Mouse (Mus musculus) kidney, embryonic 16.5 days (tissue): ENCODE results near the gene Fanca. TPM values are rescaled to one million over a fixed set of nuclear protein-coding genes. Genes with fewer than 3 reads are reported as not detected.

Source experiments
- ATAC-seq: fragments of 200-750 bp; cut with Nextera tagmentation; 2 replicates; pipeline ENCODE4 v1.8.0; 2017; ENCODE audit warnings: moderate TSS enrichment; ENCODE audit not compliant: low FRiP score, low TSS enrichment
- H3K27ac ChIP-seq: fragments of 300-500 bp; sonication (generic); 2 replicates; pipeline ENCODE4 v1.5.1; 2014; ENCODE audit warnings: low read length
- H3K27me3 ChIP-seq: fragments of 300-500 bp; sonication (generic); 2 replicates; pipeline ENCODE4 v1.6.1; 2014; ENCODE audit warnings: low read length, control low read depth, mixed read lengths; ENCODE audit not compliant: insufficient read depth
- H3K36me3 ChIP-seq: fragments of 300-500 bp; sonication (generic); 2 replicates; pipeline ENCODE4 v1.6.1; 2014; ENCODE audit warnings: low read length, control low read depth, mixed read lengths; ENCODE audit not compliant: insufficient read depth
- H3K4me1 ChIP-seq: fragments of 300-500 bp; sonication (generic); 2 replicates; pipeline ENCODE4 v1.6.1; 2014; ENCODE audit warnings: low read length, control low read depth, mixed read lengths; ENCODE audit not compliant: insufficient read depth
- H3K4me2 ChIP-seq: fragments of 300-500 bp; sonication (generic); replicated peaks from 2 replicates; pipeline ENCODE4 v1.6.1; 2014; ENCODE audit warnings: low read depth, low read length
- H3K4me3 ChIP-seq: fragments of 300-500 bp; sonication (generic); 2 replicates; pipeline ENCODE4 v1.5.1; 2014; ENCODE audit warnings: mild to moderate bottlenecking, low read length
- H3K9ac ChIP-seq: fragments of 300-500 bp; sonication (generic); replicated peaks from 2 replicates; pipeline ENCODE4 v1.6.1; 2014; ENCODE audit warnings: low read length
- H3K9me3 ChIP-seq: fragments of 300-500 bp; sonication (generic); 2 replicates; pipeline ENCODE4 v1.6.1; 2016; ENCODE audit warnings: low read length, control low read depth
- WGBS: fragments of 180-500 bp; shearing (Covaris S2); extraction: QIAGEN DNeasy Blood & Tissue Kit; methylation state at CpG from one replicate; pipeline ENCODE4 v1.1.7; 2014; 5-methylcytosine and 5-hydroxymethylcytosine counted together
- polyA plus RNA-seq: library from polyadenylated mRNA; unstranded; fragments of >200 nt; fragmentation: Nextera tagmentation; extraction: Ambion mirVana; gene quantifications from 2 replicates; pipeline ENCODE4 v1.2.1, GENCODE M21; 2015

Gene Fanca
- polyA plus RNA-seq, 1 experiment from 2014 or later, result 36.6 TPM

- 0 out of 2 replicates have a peak, but pooled peaks have one; percentile 12 for ATAC-seq
- H3K4me2 ChIP-seq, result no peak overlapping the region
- H3K27ac ChIP-seq, result peak overlapping the region; percentile 57
- whole genome bisulfite sequencing, result 58% methylated on average over 12 of the region's 12 CpGs
- no peaks in the 10 kb centered on the region for H3K36me3 ChIP-seq
- H3K27me3 ChIP-seq, result no peaks in the 10 kb centered on the region
- no peak overlapping the region for H3K9ac ChIP-seq
- H3K9me3 ChIP-seq, result peaks cover 4% of the 10 kb centered on the region; the same call in 1 of the 2 replicates
- peaks cover 30% of the 10 kb centered on the region for H3K4me1 ChIP-seq
- no peak overlapping the region for H3K4me3 ChIP-seq
Measured at GRCm38 (mm10) chr8:123343422-123343821, 25.0 kb upstream of the Fanca start.

GRCm38 (mm10) chr8:123342911-123343310 is 24.5 kb upstream of the Fanca start:
- no peaks in the 10 kb centered on the region for H3K36me3 ChIP-seq
- H3K9ac ChIP-seq, result no peak overlapping the region
- peaks cover 4% of the 10 kb centered on the region; the same call in 1 of the 2 replicates for H3K9me3 ChIP-seq
- H3K4me1 ChIP-seq, result peaks cover 25% of the 10 kb centered on the region
- no peaks in the 10 kb centered on the region for H3K27me3 ChIP-seq
- H3K4me2 ChIP-seq, result no peak overlapping the region
- 64% methylated on average over 7 of the region's 7 CpGs for WGBS
- no peak for ATAC-seq
- peak overlapping the region; percentile 28 for H3K27ac ChIP-seq
- no peak overlapping the region for H3K4me3 ChIP-seq

- Histone ChIP-seq H3K4me3 (no peak overlapping the region), H3K9me3 (peaks cover 4% of the 10 kb centered on the region; the same call in 1 of the 2 replicates), H3K4me2 (no peak overlapping the region), H3K4me1 (peaks cover 20% of the 10 kb centered on the region), H3K9ac (no peak overlapping the region), H3K36me3 (no peaks in the 10 kb centered on the region), H3K27me3 (no peaks in the 10 kb centered on the region), H3K27ac (no peak overlapping the region)
- ATAC-seq, result no peak
- WGBS, result 63% methylated on average over 8 of the region's 8 CpGs
Measured at GRCm38 (mm10) chr8:123342253-123342652, 23.9 kb upstream of the Fanca start.

GRCm38 (mm10) chr8:123341040-123342015 is 23.0 kb upstream of the Fanca start:
- no peaks in the 10 kb centered on the region for H3K36me3 ChIP-seq
- H3K4me1 ChIP-seq, result peaks cover 13% of the 10 kb centered on the region
- H3K4me3 ChIP-seq, result no peak overlapping the region
- H3K9me3 ChIP-seq, result peaks cover 4% of the 10 kb centered on the region; the same call in 1 of the 2 replicates
- 70% methylated on average over 27 of the region's 27 CpGs for whole genome bisulfite sequencing
- no peak for ATAC-seq
- H3K9ac ChIP-seq, result no peak overlapping the region
- H3K4me2 ChIP-seq, result no peak overlapping the region
- no peak overlapping the region for H3K27ac ChIP-seq
- no peaks in the 10 kb centered on the region for H3K27me3 ChIP-seq

GRCm38 (mm10) chr8:123340071-123340470 is 21.7 kb upstream of the Fanca start:
- Histone ChIP-seq H3K4me2 (no peak overlapping the region), H3K9ac (no peak overlapping the region), H3K9me3 (peaks cover 4% of the 10 kb centered on the region; the same call in 1 of the 2 replicates), H3K4me1 (peaks cover 13% of the 10 kb centered on the region), H3K4me3 (no peak overlapping the region), H3K27ac (no peak overlapping the region), H3K27me3 (no peaks in the 10 kb centered on the region), H3K36me3 (no peaks in the 10 kb centered on the region)
- 92% methylated on average over 4 of the region's 4 CpGs for WGBS
- ATAC-seq, result no peak

GRCm38 (mm10) chr8:123337475-123337874 is 19.1 kb upstream of the Fanca start:
- ATAC-seq, result no peak
- Histone ChIP-seq H3K4me2 (no peak overlapping the region), H3K4me1 (peaks cover 11% of the 10 kb centered on the region), H3K27me3 (0 out of 2 replicates have a peak, but pooled peaks cover 3% of the 10 kb centered on the region), H3K4me3 (no peak overlapping the region), H3K9me3 (peaks cover 4% of the 10 kb centered on the region; the same call in 1 of the 2 replicates), H3K9ac (no peak overlapping the region), H3K27ac (no peak overlapping the region), H3K36me3 (no peaks in the 10 kb centered on the region)
- WGBS, result 87% methylated on average over 3 of the region's 3 CpGs

GRCm38 (mm10) chr8:123334467-123334866 is 16.1 kb upstream of the Fanca start:
- 11% methylated on average over 1 of the region's 1 CpGs for WGBS
- H3K9ac ChIP-seq, result no peak overlapping the region
- H3K27ac ChIP-seq, result no peak overlapping the region
- no peak overlapping the region for H3K4me3 ChIP-seq
- peaks cover 16% of the 10 kb centered on the region for H3K4me1 ChIP-seq
- no peaks in the 10 kb centered on the region for H3K9me3 ChIP-seq
- ATAC-seq, result no peak
- H3K36me3 ChIP-seq, result no peaks in the 10 kb centered on the region
- peak overlapping the region; percentile 20; the same call in 1 of the 2 replicates for H3K4me2 ChIP-seq
- 0 out of 2 replicates have a peak, but pooled peaks cover 3% of the 10 kb centered on the region for H3K27me3 ChIP-seq

GRCm38 (mm10) chr8:123333864-123334263 is 15.5 kb upstream of the Fanca start:
- H3K4me2 ChIP-seq, result peak overlapping the region; percentile 20; the same call in 1 of the 2 replicates
- 8% methylated on average over 7 of the region's 7 CpGs for WGBS
- no peak overlapping the region for H3K9ac ChIP-seq
- H3K4me1 ChIP-seq, result peaks cover 16% of the 10 kb centered on the region
- no peak for ATAC-seq
- H3K27me3 ChIP-seq, result 0 out of 2 replicates have a peak, but pooled peaks cover 3% of the 10 kb centered on the region
- H3K27ac ChIP-seq, result no peak overlapping the region
- peak overlapping the region; percentile 9; the same call in 1 of the 2 replicates for H3K4me3 ChIP-seq
- no peaks in the 10 kb centered on the region for H3K9me3 ChIP-seq
- no peaks in the 10 kb centered on the region for H3K36me3 ChIP-seq

GRCm38 (mm10) chr8:123333091-123333587 is 14.8 kb upstream of the Fanca start:
- peak; percentile 64 for ATAC-seq
- peak overlapping the region; percentile 67 for H3K4me3 ChIP-seq
- H3K9me3 ChIP-seq, result no peaks in the 10 kb centered on the region
- peak overlapping the region; percentile 84 for H3K4me2 ChIP-seq
- no peak overlapping the region for H3K27ac ChIP-seq
- H3K9ac ChIP-seq, result peak overlapping the region; percentile 66
- peaks cover 16% of the 10 kb centered on the region for H3K4me1 ChIP-seq
- no peaks in the 10 kb centered on the region for H3K36me3 ChIP-seq
- H3K27me3 ChIP-seq, result 0 out of 2 replicates have a peak, but pooled peaks cover 3% of the 10 kb centered on the region
- 3% methylated on average over 20 of the region's 21 CpGs for WGBS
